Mouse (Mus musculus) intestine, postnatal 0 days (tissue): ENCODE measurements at regions not wholly inside any gene's neighbourhood (a gene's known extent, or its start where the extent isn't known, plus 50 kb on each side); places are given as distances from the start of the nearest gene placed in this dataset.
A peak's percentile ranks its signal among the peaks of the same experiment; 100 is the strongest.

Experiments used
- ATAC-seq: fragments of 200-750 bp; cut with Nextera tagmentation; 2 replicates; pipeline ENCODE4 v1.8.0; 2017; ENCODE audit warnings: mild to moderate bottlenecking, moderate TSS enrichment, moderate library complexity
- H3K27ac ChIP-seq: fragments of 300-500 bp; sonication (generic); 2 replicates; pipeline ENCODE4 v1.5.1; 2014; ENCODE audit warnings: mild to moderate bottlenecking, low read depth, low read length, moderate library complexity
- H3K27me3 ChIP-seq: fragments of 300-500 bp; sonication (generic); replicated peaks from 2 replicates; pipeline ENCODE4 v1.6.1; 2014; ENCODE audit warnings: low read length, mixed read lengths; ENCODE audit not compliant: control insufficient read depth, insufficient read depth
- H3K36me3 ChIP-seq: fragments of 300-500 bp; sonication (generic); 2 replicates; pipeline ENCODE4 v1.6.1; 2014; ENCODE audit warnings: mild to moderate bottlenecking, moderate library complexity; ENCODE audit not compliant: control insufficient read depth, insufficient read depth
- H3K4me1 ChIP-seq: fragments of 300-500 bp; sonication (generic); replicated peaks from 2 replicates; pipeline ENCODE4 v1.6.1; 2014; ENCODE audit warnings: antibody characterized with exemption, low read length, mixed read lengths; ENCODE audit not compliant: control insufficient read depth, insufficient read depth
- H3K4me2 ChIP-seq: fragments of 300-500 bp; sonication (generic); replicated peaks from 2 replicates; pipeline ENCODE4 v1.6.1; 2014; ENCODE audit warnings: low read depth, mild to moderate bottlenecking, moderate library complexity
- H3K4me3 ChIP-seq: fragments of 300-500 bp; sonication (generic); 2 replicates; pipeline ENCODE4 v1.5.1; 2014; ENCODE audit warnings: low read depth, low read length
- H3K9ac ChIP-seq: fragments of 300-500 bp; sonication (generic); 2 replicates; pipeline ENCODE4 v1.6.1; 2014; ENCODE audit warnings: mild to moderate bottlenecking, low read depth, low read length
- H3K9me3 ChIP-seq: fragments of 300-500 bp; sonication (generic); 2 replicates; pipeline ENCODE4 v1.6.1; 2016; ENCODE audit warnings: mixed run types; ENCODE audit not compliant: control insufficient read depth
- CTCF ChIP-seq: sonication (generic); IDR thresholded peaks from 2 replicates; pipeline ENCODE4 v1.5.1; 2016; ENCODE audit warnings: low read depth, mild to moderate bottlenecking, control low read depth, antibody characterized with exemption, moderate library complexity
- WGBS: fragments of 180-500 bp; shearing (Covaris S2); extraction: QIAGEN DNeasy Blood & Tissue Kit; methylation state at CpG from one replicate; pipeline ENCODE4 v1.1.7; 2014; 5-methylcytosine and 5-hydroxymethylcytosine counted together

GRCm38 (mm10) chr10:99632250-99632985, 127.0 kb downstream of the Csl start:
- no peak for TF ChIP-seq CTCF
- H3K27ac ChIP-seq: no peak overlapping the region
- WGBS: 56% methylated on average over 6 of the region's 6 CpGs

GRCm38 (mm10) chr10:99635796-99636195, 123.7 kb downstream of the Csl start:
- WGBS: 86% methylated on average over 4 of the region's 4 CpGs
- no peak for ATAC-seq
- no peak overlapping the region for H3K9ac ChIP-seq

More at GRCm38 (mm10) chr10:99632250-99632985, 127.0 kb downstream of the Csl start:
- ATAC-seq: no peak
- Histone ChIP-seq H3K4me1 (0 out of 2 replicates have a peak, but pooled peaks cover 3% of the 10 kb centered on the region), H3K4me2 (no peak overlapping the region), H3K27me3 (no peaks in the 10 kb centered on the region), H3K36me3 (no peaks in the 10 kb centered on the region), H3K9me3 (no peaks in the 10 kb centered on the region), H3K9ac (no peak overlapping the region), H3K4me3 (no peak overlapping the region)

DNA sequence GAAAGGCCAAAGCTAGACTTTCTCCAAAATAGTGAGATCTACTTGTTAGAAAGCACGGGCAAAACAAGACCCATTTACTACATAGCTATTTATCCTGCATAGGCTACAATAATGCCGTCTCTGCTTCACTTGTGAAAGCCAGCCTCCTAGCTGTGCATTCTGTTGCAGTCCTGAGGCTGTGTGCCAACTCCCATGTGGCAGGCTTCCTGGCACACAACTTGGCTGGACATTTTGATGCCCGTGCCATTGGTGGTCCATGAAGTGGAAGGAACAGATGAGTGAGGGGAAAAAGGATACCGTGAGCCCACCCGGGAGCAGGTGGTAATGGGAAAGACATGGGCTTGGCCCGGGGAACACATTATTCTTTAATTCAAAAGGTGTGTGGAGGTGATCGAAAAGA, 120.4 kb downstream of the Csl start:
- no peaks in the 10 kb centered on the region for H3K36me3 ChIP-seq
- H3K27ac ChIP-seq: no peak overlapping the region
- 87% methylated on average over 7 of the region's 7 CpGs for WGBS
- ATAC-seq: no peak
- no peaks in the 10 kb centered on the region for H3K9me3 ChIP-seq
- H3K27me3 ChIP-seq: no peaks in the 10 kb centered on the region
- TF ChIP-seq CTCF: no peak
- no peak overlapping the region for H3K4me2 ChIP-seq
- no peak overlapping the region for H3K4me3 ChIP-seq
- H3K9ac ChIP-seq: no peak overlapping the region
- H3K4me1 ChIP-seq: no peaks in the 10 kb centered on the region

More at GRCm38 (mm10) chr10:99635796-99636195, 123.7 kb downstream of the Csl start:
- Histone ChIP-seq H3K36me3 (no peaks in the 10 kb centered on the region), H3K4me3 (no peak overlapping the region), H3K27me3 (no peaks in the 10 kb centered on the region), H3K4me1 (0 out of 2 replicates have a peak, but pooled peaks cover 3% of the 10 kb centered on the region), H3K9me3 (no peaks in the 10 kb centered on the region), H3K27ac (no peak overlapping the region), H3K4me2 (no peak overlapping the region)
- TF ChIP-seq CTCF: no peak

DNA sequence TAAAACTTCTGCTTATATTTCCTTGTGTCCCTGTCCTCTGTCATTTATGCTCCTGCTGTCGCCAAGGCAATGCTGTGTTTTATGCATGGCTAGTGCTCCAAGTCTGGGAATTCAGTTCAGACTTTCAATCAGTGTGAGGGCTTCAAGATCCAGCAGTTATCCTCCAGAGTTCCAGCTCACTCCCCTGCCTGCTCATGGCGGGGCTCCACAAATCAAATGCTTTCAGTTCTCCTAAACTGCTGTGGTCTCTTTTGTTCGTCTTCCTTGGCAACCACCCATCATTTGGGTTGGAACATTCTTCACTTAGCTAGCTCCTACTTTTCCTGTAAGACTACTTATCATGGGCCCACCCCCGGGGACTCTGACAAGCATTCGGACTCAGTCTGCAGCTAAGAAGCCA, 120.0 kb downstream of the Csl start:
- Histone ChIP-seq H3K9me3 (no peaks in the 10 kb centered on the region), H3K9ac (no peak overlapping the region), H3K27ac (no peak overlapping the region), H3K36me3 (no peaks in the 10 kb centered on the region), H3K4me3 (no peak overlapping the region), H3K4me2 (no peak overlapping the region), H3K4me1 (no peaks in the 10 kb centered on the region), H3K27me3 (no peaks in the 10 kb centered on the region)
- TF ChIP-seq CTCF: no peak
- no peak for ATAC-seq
- WGBS: 53% methylated on average over 5 of the region's 5 CpGs

DNA sequence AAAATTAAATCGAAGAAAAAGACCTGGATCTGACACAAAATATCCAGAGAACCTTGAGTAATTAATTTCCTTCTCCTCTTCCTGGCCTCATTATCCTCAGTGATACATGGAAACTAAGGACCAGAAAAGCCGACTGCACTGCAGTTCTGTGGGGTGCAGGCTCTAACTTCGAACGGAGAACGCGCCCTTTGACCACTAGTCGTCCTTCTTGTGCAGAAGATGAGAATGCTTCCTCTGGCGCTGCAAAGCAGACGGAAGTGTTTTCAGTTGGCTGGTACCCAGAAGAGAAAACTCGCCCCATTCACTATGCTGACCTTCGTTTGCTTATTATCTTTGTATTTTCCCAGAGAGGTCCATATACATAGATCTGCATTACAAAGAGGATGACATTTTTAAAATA, 117.7 kb downstream of the Csl start:
- Histone ChIP-seq H3K4me2 (peak overlapping the region; percentile 45; the same call in 1 of the 2 replicates), H3K27ac (no peak overlapping the region), H3K4me1 (no peaks in the 10 kb centered on the region), H3K36me3 (no peaks in the 10 kb centered on the region), H3K27me3 (no peaks in the 10 kb centered on the region), H3K9me3 (no peaks in the 10 kb centered on the region), H3K9ac (no peak overlapping the region), H3K4me3 (no peak overlapping the region)
- 8% methylated on average over 11 of the region's 11 CpGs for WGBS
- TF ChIP-seq CTCF: peak; percentile 91
- peak; percentile 68; the same call in 1 of the 2 replicates for ATAC-seq

- peak overlapping the region; percentile 45; the same call in 1 of the 2 replicates for H3K4me2 ChIP-seq
- no peak overlapping the region for H3K9ac ChIP-seq
- H3K36me3 ChIP-seq: no peaks in the 10 kb centered on the region
- H3K27ac ChIP-seq: no peak overlapping the region
- ATAC-seq: peak; percentile 53
- H3K4me1 ChIP-seq: no peaks in the 10 kb centered on the region
- no peaks in the 10 kb centered on the region for H3K9me3 ChIP-seq
- H3K4me3 ChIP-seq: no peak overlapping the region
- WGBS: 36% methylated on average over 4 of the region's 4 CpGs
- no peak for TF ChIP-seq CTCF
- no peaks in the 10 kb centered on the region for H3K27me3 ChIP-seq
Observed at GRCm38 (mm10) chr10:99642201-99642827, 117.1 kb downstream of the Csl start.
